Mouse (Mus musculus) heart, adult 9 months (tissue): Measurements from ENCODE around the gene Dnaja4.
"Not testable (repeated sequence)": the region's sequence is repeated elsewhere in the genome, so short reads cannot be mapped to it uniquely, and the experiment has no call there.

Experiments used
- DNase-seq, 2 experiments: peaks; one replicate each; pipeline ENCODE4 v3.0.0; 2022; ENCODE audit warnings: low spot score in 2 of 2

Dnaja4 gene

DNA sequence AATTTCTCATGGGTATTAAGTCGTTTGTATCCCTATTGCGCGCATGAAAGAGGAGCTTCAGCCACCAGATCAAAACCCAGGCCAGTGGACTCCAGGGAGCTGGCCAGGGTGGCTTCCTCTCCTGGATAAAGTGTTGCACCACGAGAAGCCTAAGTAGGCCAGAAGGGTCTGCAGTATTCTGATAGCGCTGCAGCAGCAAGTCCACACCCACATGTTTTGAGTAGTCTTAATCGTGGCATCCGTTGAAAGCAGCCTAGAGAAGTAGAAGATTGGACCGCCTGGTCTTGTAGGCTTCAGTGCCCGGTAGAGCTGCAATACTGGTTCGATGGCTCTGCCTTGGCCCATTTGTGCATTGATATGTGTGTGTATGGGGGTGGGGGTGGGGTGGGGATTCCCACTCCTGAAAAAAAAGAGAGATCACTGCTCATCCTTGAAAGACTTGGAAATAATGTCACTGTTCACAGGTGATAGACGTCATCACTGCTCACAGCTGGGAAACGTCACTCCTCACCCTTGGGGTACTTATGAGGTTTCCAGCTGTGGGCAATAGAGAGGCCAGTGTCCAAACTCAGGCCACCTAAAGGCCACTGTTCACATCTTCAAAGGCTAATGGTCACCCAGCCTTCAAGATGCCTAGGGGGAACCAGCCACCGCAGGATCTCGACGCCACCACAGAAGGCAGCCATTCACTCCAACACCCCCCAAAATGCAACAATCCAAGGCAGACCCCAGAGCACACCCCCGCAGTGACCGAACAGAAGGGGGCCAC, at the start of gene Dnaja4:
TSS of gene Dnaja4 (plus strand) at position 556 of the 769 bp plus-strand sequence.
- DNase-seq: no peak

DNA sequence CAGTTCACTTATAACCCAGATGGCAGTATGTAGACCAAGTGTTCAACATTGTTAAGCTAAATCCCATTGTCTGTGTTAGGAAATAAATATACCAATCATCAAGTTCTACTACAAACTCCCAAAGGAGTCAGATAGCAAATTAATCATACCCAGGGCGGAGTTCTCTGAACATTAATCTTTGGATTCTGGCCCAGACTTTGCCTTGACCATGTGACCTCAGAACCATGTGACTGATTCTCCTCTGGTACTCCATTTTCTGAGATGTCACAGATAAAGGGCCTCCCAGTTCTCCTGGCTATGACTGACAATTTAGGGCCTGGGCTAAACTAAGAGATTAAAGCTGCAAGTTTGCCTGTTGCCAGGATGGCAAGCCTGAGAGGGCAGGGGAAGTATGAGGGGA, 49.3 kb upstream of the Dnaja4 start:
- no peak for DNase-seq

DNA sequence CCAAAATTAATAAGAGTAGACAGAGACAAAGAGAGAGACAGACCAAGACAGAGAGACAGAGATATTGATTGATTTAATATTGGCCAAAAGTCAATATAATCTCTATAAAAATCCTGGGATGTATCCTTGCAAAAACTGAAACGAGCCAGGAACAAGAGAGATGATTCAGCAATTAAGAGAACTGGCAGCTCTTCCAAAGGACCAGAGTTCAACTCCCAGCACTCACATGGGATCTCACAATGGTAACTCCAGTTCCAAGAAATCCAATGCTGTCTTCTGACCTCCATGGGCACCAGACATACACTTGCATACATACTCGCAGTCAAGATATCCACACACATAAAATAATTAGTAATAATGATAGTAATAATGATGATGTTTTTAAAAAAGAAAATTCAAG, 45.9 kb upstream of the Dnaja4 start:
- no peak for DNase-seq

DNA sequence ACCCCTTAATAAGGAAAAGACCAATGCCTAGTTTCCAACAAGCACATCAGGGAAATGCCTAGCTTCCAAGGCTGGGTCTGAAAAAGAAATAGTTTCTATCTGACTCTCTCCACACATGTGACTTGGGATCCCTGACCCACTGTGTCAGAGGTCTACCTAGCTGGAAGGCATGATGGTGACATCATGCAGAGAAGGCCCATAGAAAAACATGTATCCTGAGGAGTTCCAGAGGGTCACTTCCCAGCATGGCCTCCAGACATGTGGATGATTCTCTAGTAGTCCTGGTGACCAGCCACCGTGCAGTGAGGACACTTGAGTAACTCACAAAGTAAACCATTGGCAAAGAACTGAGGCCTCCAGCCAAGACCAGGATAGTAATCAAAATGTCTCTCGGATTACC, 42.8 kb upstream of the Dnaja4 start:
- no peak for DNase-seq

DNA sequence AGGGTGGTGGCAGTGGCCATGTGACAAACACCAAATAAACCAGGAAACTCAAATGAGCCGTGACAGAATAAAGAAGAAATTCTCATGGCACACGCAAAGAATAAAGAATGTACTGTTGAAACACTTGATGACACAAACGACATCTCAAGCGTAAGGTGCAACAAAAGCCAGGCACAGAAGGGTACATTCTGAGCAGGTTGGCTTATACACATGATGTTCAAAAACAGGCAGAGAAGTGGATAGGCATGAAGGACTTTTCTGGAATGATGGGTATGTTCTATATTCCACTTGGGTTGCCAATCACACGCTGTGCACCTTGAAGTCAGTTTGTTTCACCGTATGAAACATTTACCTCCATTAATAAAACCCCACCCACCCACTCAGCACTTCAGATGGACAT, 42.3 kb upstream of the Dnaja4 start:
- DNase-seq: no peak

DNA sequence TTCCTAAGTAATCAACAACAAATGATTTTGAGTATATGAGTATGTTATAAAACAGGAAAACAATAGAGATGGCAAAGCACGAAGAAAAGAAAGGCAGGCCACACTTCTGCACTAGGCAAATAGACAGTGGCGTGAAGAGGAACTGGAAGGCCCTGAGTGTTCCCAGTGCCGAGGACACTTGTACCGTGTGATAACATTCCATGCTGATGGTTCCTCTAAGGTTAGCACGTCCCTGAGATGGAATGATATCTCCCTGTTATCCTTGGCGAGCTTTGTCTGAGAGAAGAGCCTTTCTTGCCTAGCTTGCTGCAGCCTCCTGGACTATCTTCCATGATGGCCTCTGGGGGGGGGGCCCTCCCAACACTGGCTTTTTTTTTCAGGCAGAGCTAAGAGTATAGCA, 39.9 kb upstream of the Dnaja4 start:
- DNase-seq: no peak

DNA sequence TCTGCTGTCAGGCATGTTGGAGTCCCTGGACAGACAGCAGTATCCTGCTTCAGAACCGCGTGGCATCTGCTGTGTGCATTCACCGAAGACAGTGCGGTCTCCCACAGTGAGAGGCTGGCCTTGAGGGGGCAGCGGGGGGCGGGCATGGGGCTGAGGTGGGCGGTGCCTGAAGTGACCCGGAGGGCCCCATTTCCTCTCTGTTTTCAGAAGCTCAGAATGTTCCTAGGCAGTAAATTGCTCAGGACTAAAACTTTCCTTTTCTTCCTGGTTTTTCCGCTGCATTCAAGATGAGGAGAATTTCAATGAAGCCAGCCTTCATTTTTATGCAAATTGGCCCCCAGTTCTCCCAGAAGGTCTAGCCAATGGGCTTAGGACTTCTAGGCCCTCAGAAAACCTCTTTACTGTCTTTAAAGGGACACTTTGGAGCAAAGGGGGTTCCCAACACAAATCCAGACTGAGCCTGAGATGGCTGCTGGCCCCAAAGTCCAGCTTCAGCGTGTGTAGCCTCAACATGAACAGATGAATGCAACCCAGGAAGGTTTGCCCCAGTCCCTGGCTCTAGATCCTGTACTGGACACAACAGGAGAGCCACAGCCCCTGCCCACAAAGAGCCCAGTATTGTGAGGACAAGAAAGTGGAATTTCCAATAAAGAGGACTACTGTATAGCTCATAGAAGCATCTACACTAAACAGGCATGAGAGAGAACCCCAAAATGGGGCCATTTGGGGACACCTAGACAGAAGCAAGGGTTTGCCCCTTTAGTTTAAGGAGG, 36.9 kb upstream of the Dnaja4 start, which contains the start of gene Acsbg1:
TSS of gene Acsbg1 (minus strand) at position 266 of the 773 bp plus-strand sequence.
- DNase-seq: no peak

DNA sequence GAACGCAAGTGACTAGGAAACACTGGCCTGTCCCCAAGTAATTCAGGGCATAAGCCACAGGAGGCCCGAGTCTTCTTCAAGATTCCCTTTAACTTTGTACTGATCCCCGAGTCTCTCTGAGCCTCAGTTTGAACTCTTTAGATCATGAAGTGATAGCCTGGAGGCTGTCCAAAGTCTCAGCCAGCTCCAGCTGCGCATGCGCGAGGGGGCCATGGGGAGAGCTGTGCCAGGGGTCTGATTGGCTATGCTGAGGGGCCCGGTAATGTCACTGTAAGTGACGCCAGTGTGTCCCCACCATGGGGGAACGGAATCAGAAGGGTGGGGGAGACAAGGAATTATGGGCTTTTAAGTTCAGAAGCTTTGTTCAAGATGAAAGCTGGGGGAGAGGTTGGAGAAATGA, 34.3 kb upstream of the Dnaja4 start:
- no peak for DNase-seq

DNA sequence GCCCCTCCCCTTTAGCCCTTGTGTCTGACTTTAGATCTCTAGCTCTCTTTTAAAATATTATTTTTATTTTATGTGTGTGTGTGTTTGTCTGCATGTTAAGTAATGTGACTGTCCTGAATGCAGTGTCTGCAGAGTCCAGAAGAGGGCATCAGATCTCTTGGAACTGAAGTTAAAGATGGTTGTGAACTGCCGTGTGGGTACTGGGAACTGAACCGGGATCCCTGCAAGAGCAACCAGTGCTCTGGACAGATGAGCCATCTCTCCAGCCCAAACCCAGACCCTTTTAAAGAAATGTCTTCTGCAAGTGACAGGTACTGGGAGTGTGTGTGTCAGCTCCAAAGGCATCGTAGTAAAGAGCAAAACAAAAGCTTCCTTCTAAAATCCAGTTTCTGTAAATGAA, 32.6 kb upstream of the Dnaja4 start:
- DNase-seq: no peak

DNA sequence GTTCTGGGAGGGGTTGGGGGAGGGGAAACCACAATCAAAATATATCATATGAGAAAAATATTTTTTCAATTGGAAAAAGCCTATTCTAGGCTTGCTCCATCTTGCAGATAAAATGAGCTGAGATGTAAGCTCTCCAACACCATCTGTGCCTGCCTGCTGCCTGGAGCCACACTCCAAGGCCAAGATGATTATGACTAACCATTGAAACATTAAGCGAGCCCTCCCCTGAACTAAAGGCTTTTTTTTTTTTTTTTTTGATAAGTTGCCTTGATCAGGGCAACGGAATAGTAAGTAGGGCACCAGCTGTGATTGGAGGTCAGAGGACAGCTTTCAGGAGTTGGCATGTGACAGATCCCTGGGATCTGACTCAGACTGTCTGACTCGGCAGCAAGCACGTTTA, 30.2 kb upstream of the Dnaja4 start:
- no peak for DNase-seq

DNA sequence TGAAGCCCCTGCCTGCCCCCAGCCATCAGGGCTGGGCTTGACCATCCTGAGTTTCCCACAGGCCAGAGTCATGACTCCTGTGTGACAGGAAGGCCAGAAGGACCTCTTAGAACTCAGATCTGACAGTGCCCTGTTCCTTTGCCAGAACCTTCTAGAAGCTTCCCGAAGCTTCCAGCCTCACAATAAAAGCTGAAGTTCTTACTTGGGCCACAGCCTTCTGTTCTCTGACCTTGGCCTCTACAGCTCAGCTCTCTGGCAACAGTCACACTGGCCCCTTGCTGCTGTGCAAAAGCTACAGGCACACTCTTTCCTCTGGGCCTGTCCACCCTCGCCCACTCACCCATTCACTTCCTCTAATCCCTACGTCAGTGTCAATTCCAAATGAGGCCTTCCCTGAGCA, 26.7 kb upstream of the Dnaja4 start:
- DNase-seq: no peak

DNA sequence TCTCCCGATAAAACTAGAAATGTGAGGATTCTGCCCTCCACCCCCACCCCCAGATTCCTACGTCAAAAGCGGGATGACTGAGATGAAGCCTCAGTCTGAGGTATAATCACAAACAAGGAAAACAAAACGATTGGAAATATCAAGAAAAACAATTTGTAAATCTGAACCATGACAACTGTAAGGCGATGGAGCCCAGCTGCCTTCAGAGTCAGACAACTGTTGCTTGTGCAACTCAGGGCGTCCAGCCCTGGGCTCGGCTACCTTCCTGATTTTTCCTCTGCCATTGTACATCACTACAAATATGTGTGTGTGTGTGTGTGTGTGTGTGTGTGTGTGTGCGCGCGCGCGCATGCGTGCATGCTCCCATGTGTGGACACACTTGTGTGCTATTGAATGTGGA, 24.8 kb upstream of the Dnaja4 start:
- no peak for DNase-seq

DNA sequence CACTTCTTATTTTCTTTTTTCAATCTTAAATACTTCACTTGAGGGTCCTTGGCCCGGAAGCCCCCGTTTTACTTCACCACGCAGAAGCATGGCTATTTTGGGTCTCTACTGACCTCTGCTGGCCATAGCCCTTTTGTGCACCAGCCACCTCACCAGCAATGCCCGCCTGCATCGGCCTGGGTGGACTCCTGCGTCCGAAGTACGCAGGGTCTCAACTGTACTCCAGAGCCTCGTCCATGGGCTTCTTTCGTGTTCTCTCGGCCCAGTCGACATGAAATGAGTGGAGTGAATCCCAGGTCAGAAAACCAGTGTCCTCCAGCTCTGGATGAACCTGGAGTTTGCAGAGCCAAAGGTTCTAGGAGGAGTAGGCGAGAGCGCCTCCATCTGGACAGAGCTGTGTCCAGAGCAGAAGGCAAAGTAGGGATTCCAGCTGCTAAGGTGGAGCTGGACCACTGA, 22.1 kb upstream of the Dnaja4 start:
- DNase-seq: peak; percentile 14 to 44

DNA sequence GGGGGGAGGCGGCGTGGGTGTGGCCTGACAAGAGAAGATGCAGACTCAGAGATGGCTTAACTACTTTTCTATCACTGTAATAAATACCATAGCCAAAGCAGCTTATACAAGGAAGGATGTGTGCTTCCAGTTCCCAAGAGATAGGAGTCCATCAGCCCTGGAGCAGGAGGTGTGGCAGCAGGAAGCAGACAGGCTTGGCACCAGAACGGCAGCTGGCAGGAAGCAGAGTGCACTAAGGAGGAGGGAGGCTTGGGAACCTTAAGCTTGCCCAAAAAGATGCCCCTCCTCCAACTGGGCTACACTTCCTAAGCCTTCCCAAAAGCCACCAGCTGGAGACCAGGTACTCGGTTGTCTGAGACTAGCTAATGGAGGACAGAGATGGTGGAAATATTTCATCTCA, 15.8 kb upstream of the Dnaja4 start:
- DNase-seq: no peak

DNA sequence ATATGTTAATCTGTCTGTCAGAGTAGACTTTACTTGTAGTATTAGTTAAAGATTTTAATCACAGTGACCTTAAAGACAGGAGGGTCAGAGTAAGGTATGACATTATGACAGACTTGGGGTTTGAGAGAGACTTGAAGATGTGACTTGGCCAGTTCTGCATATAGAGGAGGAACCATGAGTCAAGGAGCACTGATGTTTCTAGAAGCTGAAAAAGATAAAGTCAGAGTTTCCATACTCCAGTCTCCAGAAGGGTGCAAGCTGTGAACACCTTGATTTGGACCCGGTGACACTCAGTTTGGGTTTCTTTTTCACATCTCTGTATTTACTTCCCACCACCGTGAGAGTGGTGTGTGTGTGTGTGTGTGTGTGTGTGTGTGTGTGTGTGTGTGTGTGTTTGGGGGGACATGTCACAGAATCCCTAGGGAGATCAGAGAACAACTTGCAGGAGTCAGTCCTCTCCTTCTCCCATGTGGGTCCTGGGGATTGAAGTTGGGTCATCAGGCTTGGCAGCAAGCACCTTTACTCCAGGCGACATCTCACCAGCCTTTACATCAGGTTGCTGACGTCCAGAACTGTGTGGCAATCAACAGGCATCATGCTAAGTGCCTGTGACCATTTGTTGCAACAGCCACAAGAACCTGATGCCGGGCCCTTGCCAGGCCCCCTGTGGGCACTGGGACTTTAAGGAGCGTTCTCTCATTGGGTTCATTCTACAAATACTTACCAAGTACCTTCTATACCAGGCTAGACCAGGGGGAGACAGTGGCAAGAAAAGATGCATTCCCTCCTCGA, 14.7 kb upstream of the Dnaja4 start:
- no peak for DNase-seq

DNA sequence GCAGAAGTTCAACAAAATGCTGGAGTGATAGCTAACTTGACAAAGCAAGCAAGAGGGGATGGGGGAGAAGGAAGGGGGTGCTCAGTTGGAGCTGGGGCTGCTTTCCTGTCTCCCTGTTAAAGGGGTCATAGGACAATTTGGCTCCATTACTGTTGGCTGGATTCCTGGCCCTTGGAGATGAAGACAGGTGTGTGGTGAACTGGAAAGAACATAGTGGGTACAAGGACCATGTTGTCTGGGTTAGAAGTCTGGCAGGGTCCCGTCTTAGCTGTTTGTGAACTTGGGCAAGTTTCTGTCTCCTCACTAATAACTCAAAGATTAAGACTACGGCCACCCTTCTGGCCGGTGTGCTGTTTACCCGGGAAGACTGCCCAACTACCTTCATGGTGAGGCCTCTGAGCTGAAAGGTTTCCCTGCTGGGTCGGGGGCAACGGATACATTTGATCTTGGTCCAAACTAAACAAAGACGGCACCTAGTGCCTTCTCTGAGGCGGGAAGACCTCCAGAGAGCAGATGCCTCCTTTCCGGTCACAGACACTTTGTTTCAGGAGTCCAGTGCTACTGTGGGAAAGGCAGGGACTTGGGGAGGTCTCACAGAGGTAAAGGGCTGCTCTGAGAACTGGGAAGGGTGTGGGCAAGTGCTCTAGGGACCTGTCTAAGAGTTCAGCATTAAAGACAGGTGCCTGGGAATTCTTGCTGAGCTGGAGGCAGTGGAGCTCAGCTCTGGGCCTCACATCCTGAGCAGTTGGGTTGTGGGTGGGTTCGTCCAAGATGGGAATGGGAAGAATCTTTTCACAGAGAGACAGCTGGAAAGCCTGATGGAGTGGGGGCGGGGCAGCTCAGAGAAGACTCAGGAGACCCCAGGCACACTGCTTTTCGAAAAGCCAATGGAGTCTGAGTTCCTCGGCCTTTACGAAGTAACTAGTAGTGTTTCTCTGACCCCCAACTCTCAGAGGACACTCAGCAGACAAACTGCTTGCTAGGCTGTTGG, 11.1 kb upstream of the Dnaja4 start:
- no peak for DNase-seq

DNA sequence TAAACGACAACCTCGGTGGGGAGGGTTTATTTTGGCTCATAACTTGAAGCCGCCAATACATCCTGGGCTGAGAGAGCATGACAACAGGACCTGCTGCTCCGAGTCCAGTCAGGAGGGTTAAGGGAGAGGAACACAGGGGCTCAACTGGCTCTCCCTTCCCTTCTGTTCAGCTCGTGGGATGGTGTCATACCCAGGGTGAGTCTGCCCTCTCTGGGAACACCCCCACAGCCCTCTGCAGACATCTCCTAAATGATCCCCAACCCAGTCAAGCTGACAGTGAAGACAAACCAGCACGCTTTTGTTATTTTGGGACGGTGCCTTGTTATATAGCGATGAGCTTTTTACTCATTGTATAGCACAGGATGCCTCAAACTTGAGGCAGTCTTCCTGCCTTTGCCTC, 9.2 kb upstream of the Dnaja4 start:
- no peak for DNase-seq

DNA sequence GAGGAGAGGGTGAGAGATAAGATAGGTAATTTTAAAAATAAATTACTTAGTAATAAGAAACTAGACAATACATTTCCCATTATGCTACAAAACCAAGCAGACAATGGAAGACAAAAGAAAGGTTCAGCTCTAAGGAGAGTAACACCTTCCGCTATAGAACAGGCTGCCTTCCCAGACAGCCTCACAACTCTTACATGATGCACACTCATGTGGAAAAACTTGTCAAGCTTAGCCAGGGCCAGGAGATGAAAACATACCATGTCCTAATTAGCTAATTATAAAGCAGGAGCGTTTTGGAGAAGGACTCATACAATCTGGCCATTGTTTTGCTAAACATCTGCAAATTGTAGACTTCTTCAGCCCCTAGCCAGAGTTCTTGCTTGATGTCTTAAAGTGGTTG, 8.0 kb upstream of the Dnaja4 start:
- DNase-seq: not testable (repeated sequence)

DNA sequence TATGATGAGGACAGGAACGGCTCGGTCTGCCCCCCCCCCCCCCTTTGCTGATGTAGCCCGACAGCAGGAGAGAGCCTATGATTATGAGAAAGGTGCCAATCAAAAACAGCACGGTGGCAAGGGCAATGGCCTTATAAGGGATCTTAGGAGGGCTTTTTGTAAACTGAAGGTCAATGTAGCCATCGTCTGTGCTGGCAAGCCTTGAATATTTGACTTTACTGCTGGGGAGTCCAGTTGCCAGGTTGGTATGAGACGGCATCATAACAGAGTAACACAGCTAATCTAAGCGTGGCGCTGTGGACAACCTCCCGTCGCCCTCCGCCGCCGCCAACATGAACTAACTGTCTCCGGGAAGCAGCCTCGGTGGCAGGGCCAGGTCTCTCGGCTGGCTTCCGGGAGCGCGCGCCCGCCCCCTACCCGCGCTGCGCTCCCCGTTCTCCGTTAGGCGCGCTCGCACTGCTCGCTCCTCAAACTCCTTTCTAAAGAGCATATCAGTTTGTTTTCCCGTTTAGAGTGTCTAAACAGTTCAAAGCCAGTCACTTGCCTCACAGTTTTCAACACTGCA, 7.3 kb upstream of the Dnaja4 start:
- DNase-seq: not testable (repeated sequence)

DNA sequence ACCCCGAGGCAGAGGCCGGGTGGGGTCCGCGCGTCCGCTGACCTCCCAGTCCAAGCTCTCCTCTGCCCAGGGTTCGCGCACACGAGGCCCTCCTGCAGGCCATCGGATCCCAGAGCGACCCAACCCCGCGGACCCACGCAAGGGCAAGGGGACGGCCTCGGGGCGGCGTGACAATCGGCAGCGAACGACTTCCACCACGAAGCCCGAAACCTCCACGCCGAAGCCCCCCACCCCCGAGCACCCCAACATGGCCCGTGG, 343 bp downstream of the Dnaja4 start:
- no peak for DNase-seq
